7 mouse cellular contexts compared by ENCODE assay signal in genomic region chr13:52982703-52983102, GRCm38 (mm10). TPM values are rescaled to one million over a fixed set of nuclear protein-coding genes. Genes with fewer than 3 reads are reported as not detected.
A peak's percentile ranks its signal among the peaks of the same experiment; 100 is the strongest.
DNase-seq lines count a peak whose midpoint lies in the region; ATAC-seq and TF ChIP-seq lines count a peak whose summit lies in the region.

No protein-coding gene starts in this region.

- H3K9ac ChIP-seq in embryonic facial prominence, embryonic 11.5 days (replicated peaks; ENCODE audit: low read length), result no peak overlapping the region
- H3K9ac ChIP-seq in kidney, embryonic 14.5 days (ENCODE audit: low read depth, low read length), result no peak overlapping the region
- no peak overlapping the region for H3K9ac ChIP-seq in limb, embryonic 15.5 days
- no peak overlapping the region for H3K9ac ChIP-seq in midbrain, postnatal 0 days (replicated peaks; ENCODE audit: low read length, poor library complexity, severe bottlenecking)

- H3K36me3 ChIP-seq in embryonic facial prominence, embryonic 11.5 days (replicated peaks; ENCODE audit: control insufficient read depth, insufficient read depth, low read depth, low read length), result no peaks in the 10 kb centered on the region
- H3K36me3 ChIP-seq in heart, embryonic 10.5 days, result no peaks in the 10 kb centered on the region
- no peaks in the 10 kb centered on the region for H3K36me3 ChIP-seq in kidney, embryonic 14.5 days (ENCODE audit: control insufficient read depth, insufficient read depth, low read length)
- H3K36me3 ChIP-seq in limb, embryonic 15.5 days, result no peaks in the 10 kb centered on the region
- no peaks in the 10 kb centered on the region for H3K36me3 ChIP-seq in midbrain, postnatal 0 days (ENCODE audit: insufficient read depth, low read length)

- no peak overlapping the region for H3K4me3 ChIP-seq in embryonic facial prominence, embryonic 11.5 days (ENCODE audit: low read depth, low read length)
- H3K4me3 ChIP-seq in heart, embryonic 10.5 days, result peak overlapping the region; percentile 92
- H3K4me3 ChIP-seq in kidney, embryonic 14.5 days (ENCODE audit: low read length), result peak overlapping the region; percentile 8; the same call in 1 of the 2 replicates
- peak overlapping the region; percentile 26 for H3K4me3 ChIP-seq in limb, embryonic 15.5 days
- H3K4me3 ChIP-seq in midbrain, postnatal 0 days (ENCODE audit: low read depth, low read length), result no peak overlapping the region

- H3K27ac ChIP-seq in embryonic facial prominence, embryonic 11.5 days (replicated peaks; ENCODE audit: low read depth, low read length), result no peak overlapping the region
- H3K27ac ChIP-seq in heart, embryonic 10.5 days, result no peak overlapping the region
- H3K27ac ChIP-seq in kidney, embryonic 14.5 days (ENCODE audit: low read depth, low read length), result no peak overlapping the region
- no peak overlapping the region for H3K27ac ChIP-seq in limb, embryonic 15.5 days
- no peak overlapping the region for H3K27ac ChIP-seq in midbrain, postnatal 0 days (ENCODE audit: low read depth, low read length)

- H3K4me2 ChIP-seq in embryonic facial prominence, embryonic 11.5 days (ENCODE audit: low read depth, low read length), result peak overlapping the region; percentile 33; the same call in 1 of the 2 replicates
- H3K4me2 ChIP-seq in kidney, embryonic 14.5 days (replicated peaks; ENCODE audit: low read depth, low read length), result peak overlapping the region; percentile 99
- H3K4me2 ChIP-seq in limb, embryonic 15.5 days, result peak overlapping the region; percentile 97
- peak overlapping the region; percentile 97 for H3K4me2 ChIP-seq in midbrain, postnatal 0 days (ENCODE audit: low read depth, low read length, poor library complexity, severe bottlenecking)

- no peaks in the 10 kb centered on the region; the same call in none of the 2 replicates for H3K4me1 ChIP-seq in embryonic facial prominence, embryonic 11.5 days (ENCODE audit: control insufficient read depth, insufficient read depth, low read length)
- H3K4me1 ChIP-seq in heart, embryonic 10.5 days, result peaks cover 32% of the 10 kb centered on the region
- H3K4me1 ChIP-seq in kidney, embryonic 14.5 days (ENCODE audit: control insufficient read depth, insufficient read depth, low read length), result peaks cover 15% of the 10 kb centered on the region
- peaks cover 30% of the 10 kb centered on the region for H3K4me1 ChIP-seq in limb, embryonic 15.5 days
- H3K4me1 ChIP-seq in midbrain, postnatal 0 days (ENCODE audit: insufficient read depth, low read length), result no peaks in the 10 kb centered on the region

- no peaks in the 10 kb centered on the region for H3K27me3 ChIP-seq in embryonic facial prominence, embryonic 11.5 days (ENCODE audit: control insufficient read depth, insufficient read depth, low read length)
- H3K27me3 ChIP-seq in heart, embryonic 10.5 days (ENCODE audit: insufficient read depth, poor library complexity, severe bottlenecking), result no peaks in the 10 kb centered on the region; the same call in 1 of the 2 replicates
- peaks cover 6% of the 10 kb centered on the region; the same call in 1 of the 2 replicates for H3K27me3 ChIP-seq in kidney, embryonic 14.5 days (ENCODE audit: control insufficient read depth, insufficient read depth, low read length)
- peaks cover 16% of the 10 kb centered on the region; the same call in 1 of the 2 replicates for H3K27me3 ChIP-seq in limb, embryonic 15.5 days
- no peaks in the 10 kb centered on the region for H3K27me3 ChIP-seq in midbrain, postnatal 0 days (ENCODE audit: insufficient read depth, low read length)

- ATAC-seq in embryonic facial prominence, embryonic 11.5 days (replicated peaks; ENCODE audit: insufficient number of reproducible peaks, low FRiP score, low TSS enrichment, low read depth), result no peak
- no peak for ATAC-seq in kidney, embryonic 14.5 days (ENCODE audit: low FRiP score, low TSS enrichment)
- ATAC-seq in limb, embryonic 15.5 days (ENCODE audit: insufficient number of reproducible peaks, low FRiP score, low TSS enrichment, low read depth), result no peak
- ATAC-seq in midbrain, postnatal 0 days (ENCODE audit: low FRiP score), result no peak

- TF ChIP-seq CTCF in midbrain, postnatal 0 days (IDR thresholded peaks at IDR 0.05), result peak; percentile 93

- WGBS in embryonic facial prominence, embryonic 11.5 days, result under 1% methylated on average over 12 of the region's 12 CpGs
- 1% methylated on average over 12 of the region's 12 CpGs for WGBS in heart, embryonic 10.5 days
- under 1% methylated on average over 12 of the region's 12 CpGs for WGBS in kidney, embryonic 14.5 days
- under 1% methylated on average over 12 of the region's 12 CpGs for WGBS in limb, embryonic 15.5 days
- WGBS in midbrain, postnatal 0 days, result 1% methylated on average over 12 of the region's 12 CpGs

- peak; percentile 92 for DNase-seq in adrenal gland, postnatal 14 days
- DNase-seq in embryonic facial prominence, embryonic 11.5 days (ENCODE audit: low spot score), result peak; percentile 94
- peak; percentile 93 for DNase-seq in heart, embryonic 10.5 days (ENCODE audit: low spot score)
- DNase-seq in midbrain, postnatal 0 days (ENCODE audit: low spot score), result peak; percentile 90
- peak; percentile 60 to 79 for DNase-seq in spleen, postnatal 14 days (ENCODE audit: low spot score in 2 of 2)

- no peaks in the 10 kb centered on the region for H3K9me3 ChIP-seq in embryonic facial prominence, embryonic 11.5 days (replicated peaks; ENCODE audit: control insufficient read depth, low read length)
- H3K9me3 ChIP-seq in heart, embryonic 10.5 days, result no peaks in the 10 kb centered on the region
- no peaks in the 10 kb centered on the region for H3K9me3 ChIP-seq in kidney, embryonic 14.5 days (ENCODE audit: control insufficient read depth, low read length)
- no peaks in the 10 kb centered on the region for H3K9me3 ChIP-seq in limb, embryonic 15.5 days
- no peaks in the 10 kb centered on the region for H3K9me3 ChIP-seq in midbrain, postnatal 0 days (ENCODE audit: low read length)

RNA-seq across cellular contexts. Expression of gene Nfil3, which starts 1.8 kb away (rescaled TPM):
- total RNA-seq in adrenal gland, postnatal 14 days (2021), result 49.1 and 87.9 TPM in 2 replicates
- 23.9 and 25.4 TPM in 2 replicates for polyA plus RNA-seq in embryonic facial prominence, embryonic 11.5 days (2014; fragmentation: Nextera tagmentation; extraction: Ambion mirVana)
- 32.7 and 43.1 TPM in 2 replicates for polyA plus RNA-seq in heart, embryonic 10.5 days (2016; fragmentation: Nextera tagmentation; extraction: Ambion mirVana)
- 15.9 and 18.9 TPM in 2 replicates for polyA plus RNA-seq in kidney, embryonic 14.5 days (2014; fragmentation: Nextera tagmentation; extraction: Ambion mirVana)
- 42.5 and 45.6 TPM in 2 replicates for polyA plus RNA-seq in limb, embryonic 15.5 days (2015; fragmentation: Nextera tagmentation; extraction: Ambion mirVana)
- 15.7 and 20.8 TPM in 2 replicates for total RNA-seq in midbrain, postnatal 0 days (2014; rRNA removed)
- 27.3 and 27.5 TPM in 2 replicates for polyA plus RNA-seq in midbrain, postnatal 0 days (2015; fragmentation: Nextera tagmentation; extraction: Ambion mirVana)

RNA-seq across cellular contexts. Expression of gene Auh, which starts 53.2 kb away (rescaled TPM):
- 128 and 131 TPM in 2 replicates for total RNA-seq in adrenal gland, postnatal 14 days (2021)
- 32.8 and 33.1 TPM in 2 replicates for polyA plus RNA-seq in embryonic facial prominence, embryonic 11.5 days (2014; fragmentation: Nextera tagmentation; extraction: Ambion mirVana)
- 44.9 and 53.3 TPM in 2 replicates for polyA plus RNA-seq in heart, embryonic 10.5 days (2016; fragmentation: Nextera tagmentation; extraction: Ambion mirVana)
- 44.7 and 46.7 TPM in 2 replicates for polyA plus RNA-seq in kidney, embryonic 14.5 days (2014; fragmentation: Nextera tagmentation; extraction: Ambion mirVana)
- 39.6 and 41.1 TPM in 2 replicates for polyA plus RNA-seq in limb, embryonic 15.5 days (2015; fragmentation: Nextera tagmentation; extraction: Ambion mirVana)
- 33.7 and 53.9 TPM in 2 replicates for total RNA-seq in midbrain, postnatal 0 days (2014; rRNA removed)
- 55.9 and 59.6 TPM in 2 replicates for polyA plus RNA-seq in midbrain, postnatal 0 days (2015; fragmentation: Nextera tagmentation; extraction: Ambion mirVana)

Comparison
In these comparisons a context has a peak if more than half of its experiments do, and no peak if none do; other contexts are left out.
1. H3K4me2 ChIP-seq: peak in every context shown above with its lines; median percentile 99 in kidney, embryonic 14.5 days; 97 in limb, embryonic 15.5 days; 97 in midbrain, postnatal 0 days; 33 in embryonic facial prominence, embryonic 11.5 days.
2. H3K4me3 ChIP-seq: peak in heart, embryonic 10.5 days (single experiment), kidney, embryonic 14.5 days (single experiment) and limb, embryonic 15.5 days (single experiment); none in embryonic facial prominence, embryonic 11.5 days (single experiment) and midbrain, postnatal 0 days (single experiment).
3. Peak in every context shown above with its lines, with median percentiles within 50 percentile points of each other: DNase-seq.